Mouse (Mus musculus) intestine, postnatal 0 days (tissue): ENCODE data around the gene Gm13083. TPM values are rescaled to one million over a fixed set of nuclear protein-coding genes. Genes with fewer than 3 reads are reported as not detected.
"Not testable (repeated sequence)": the region's sequence is repeated elsewhere in the genome, so short reads cannot be mapped to it uniquely, and the experiment has no call there.

Experiments
- ATAC-seq: fragments of 200-750 bp; cut with Nextera tagmentation; 2 replicates; pipeline ENCODE4 v1.8.0; 2017; ENCODE audit warnings: mild to moderate bottlenecking, moderate TSS enrichment, moderate library complexity
- H3K27ac ChIP-seq: fragments of 300-500 bp; sonication (generic); 2 replicates; pipeline ENCODE4 v1.5.1; 2014; ENCODE audit warnings: mild to moderate bottlenecking, low read depth, low read length, moderate library complexity
- H3K27me3 ChIP-seq: fragments of 300-500 bp; sonication (generic); replicated peaks from 2 replicates; pipeline ENCODE4 v1.6.1; 2014; ENCODE audit warnings: low read length, mixed read lengths; ENCODE audit not compliant: control insufficient read depth, insufficient read depth
- H3K36me3 ChIP-seq: fragments of 300-500 bp; sonication (generic); 2 replicates; pipeline ENCODE4 v1.6.1; 2014; ENCODE audit warnings: mild to moderate bottlenecking, moderate library complexity; ENCODE audit not compliant: control insufficient read depth, insufficient read depth
- H3K4me1 ChIP-seq: fragments of 300-500 bp; sonication (generic); replicated peaks from 2 replicates; pipeline ENCODE4 v1.6.1; 2014; ENCODE audit warnings: antibody characterized with exemption, low read length, mixed read lengths; ENCODE audit not compliant: control insufficient read depth, insufficient read depth
- H3K4me2 ChIP-seq: fragments of 300-500 bp; sonication (generic); replicated peaks from 2 replicates; pipeline ENCODE4 v1.6.1; 2014; ENCODE audit warnings: low read depth, mild to moderate bottlenecking, moderate library complexity
- H3K4me3 ChIP-seq: fragments of 300-500 bp; sonication (generic); 2 replicates; pipeline ENCODE4 v1.5.1; 2014; ENCODE audit warnings: low read depth, low read length
- H3K9ac ChIP-seq: fragments of 300-500 bp; sonication (generic); 2 replicates; pipeline ENCODE4 v1.6.1; 2014; ENCODE audit warnings: mild to moderate bottlenecking, low read depth, low read length
- H3K9me3 ChIP-seq: fragments of 300-500 bp; sonication (generic); 2 replicates; pipeline ENCODE4 v1.6.1; 2016; ENCODE audit warnings: mixed run types; ENCODE audit not compliant: control insufficient read depth
- WGBS: fragments of 180-500 bp; shearing (Covaris S2); extraction: QIAGEN DNeasy Blood & Tissue Kit; methylation state at CpG from one replicate; pipeline ENCODE4 v1.1.7; 2014; 5-methylcytosine and 5-hydroxymethylcytosine counted together
- polyA plus RNA-seq: library from polyadenylated mRNA; unstranded; fragments of >200 nt; fragmentation: Nextera tagmentation; extraction: Ambion mirVana; gene quantifications from 2 replicates; pipeline ENCODE4 v1.2.1, GENCODE M21; 2015

The Gm13083 gene
- polyA plus RNA-seq: not detected in 2 replicates

DNA sequence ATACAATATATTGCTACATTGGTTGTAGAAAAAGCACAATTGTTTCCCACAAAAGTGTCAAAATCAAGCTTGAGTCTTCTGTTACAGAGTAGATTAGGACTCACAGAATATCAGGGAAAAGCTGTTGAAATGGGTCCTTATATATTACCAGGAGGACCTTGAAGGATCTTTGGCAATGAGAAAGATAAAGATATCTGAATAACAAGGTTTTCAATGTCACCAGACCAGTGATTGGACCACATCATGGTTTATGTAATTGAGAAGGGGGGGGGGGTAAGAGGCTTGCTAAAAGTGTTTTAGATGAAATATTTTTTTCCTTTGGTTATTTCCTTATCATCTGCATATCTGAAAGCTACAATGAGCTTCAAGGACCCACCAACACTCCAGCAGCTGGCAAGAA, at the start of gene Gm13083:
Gm13083 (plus strand) TSS at position 301 of the 400 bp plus-strand sequence.
- not testable (repeated sequence) for H3K9me3 ChIP-seq, H3K27me3 ChIP-seq

DNA sequence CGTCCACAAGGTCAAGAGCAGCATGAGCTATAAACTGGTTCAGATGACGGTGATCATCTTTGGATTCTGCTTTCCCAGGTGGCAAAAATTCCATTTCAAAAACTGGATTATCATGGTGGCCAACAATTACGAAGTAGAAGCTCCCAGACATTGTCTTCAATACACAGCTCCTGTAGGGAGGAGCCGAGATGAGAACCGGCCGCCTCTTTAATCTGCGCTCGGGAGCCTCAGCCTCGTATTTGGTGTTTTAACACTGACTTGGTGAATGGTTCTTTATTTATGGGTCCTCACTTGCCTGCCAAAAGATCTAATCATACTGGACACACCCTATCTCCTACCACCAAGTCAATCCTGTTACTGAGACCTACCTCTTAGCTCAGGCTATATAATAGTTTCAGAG, 2.9 kb upstream of the Gm13083 start:
- ATAC-seq, H3K27me3 ChIP-seq, H3K9me3 ChIP-seq, H3K4me1 ChIP-seq, H3K4me2 ChIP-seq, H3K4me3 ChIP-seq, H3K36me3 ChIP-seq, H3K27ac ChIP-seq, H3K9ac ChIP-seq: not testable (repeated sequence)
- 82% methylated on average over 9 of the region's 9 CpGs for WGBS

More for the DNA sequence above, at the start of gene Gm13083:
- not testable (repeated sequence) for H3K4me1 ChIP-seq, ATAC-seq, H3K9ac ChIP-seq, H3K4me2 ChIP-seq, H3K27ac ChIP-seq, H3K36me3 ChIP-seq, H3K4me3 ChIP-seq

DNA sequence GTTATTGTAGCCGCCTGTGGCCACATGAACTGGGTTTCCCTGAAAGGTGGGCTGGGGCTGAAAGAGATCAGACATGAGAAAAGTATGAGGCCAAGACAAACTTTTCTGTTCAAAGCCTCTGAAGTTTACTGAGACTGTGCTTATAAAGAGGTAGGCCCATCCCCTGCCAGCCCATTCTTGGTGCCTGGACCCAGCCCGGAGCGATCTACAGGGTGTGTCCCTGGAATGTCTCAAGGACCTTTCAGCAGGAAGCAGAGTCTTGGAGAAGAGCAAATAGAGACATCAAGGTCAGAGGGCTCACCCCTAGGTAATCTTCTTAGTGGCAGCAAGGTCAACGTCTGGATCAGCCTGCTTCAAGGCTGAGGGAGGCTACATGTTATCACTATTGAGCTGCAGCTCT, 3.3 kb downstream of the Gm13083 start:
- H3K27ac ChIP-seq, H3K9ac ChIP-seq, H3K27me3 ChIP-seq, H3K4me1 ChIP-seq, ATAC-seq, H3K4me2 ChIP-seq, H3K36me3 ChIP-seq, H3K4me3 ChIP-seq, H3K9me3 ChIP-seq: not testable (repeated sequence)
- WGBS: 77% methylated on average over 4 of the region's 4 CpGs

- not testable (repeated sequence) for H3K9ac ChIP-seq, H3K27me3 ChIP-seq, ATAC-seq, H3K4me1 ChIP-seq, H3K27ac ChIP-seq, H3K4me2 ChIP-seq, H3K36me3 ChIP-seq, H3K4me3 ChIP-seq, H3K9me3 ChIP-seq
Measured at GRCm38 (mm10) chr4:143657146-143657545, 42.3 kb downstream of the Gm13083 start, which contains the start of gene Gm13088. Gene Gm13088, minus strand, starts transcription at chr4:143657246.

Other genes with a start within 250 kb of the Gm13083 start
- gene Pramel1, start 220.6 kb upstream of the Gm13083 start, polyA plus RNA-seq: not detected in 2 replicates
- gene Pramef8, start 202.6 kb upstream of the Gm13083 start, polyA plus RNA-seq: 5.0 and 6.0 TPM in 2 replicates
- gene Oog4, start 164.7 kb upstream of the Gm13083 start, polyA plus RNA-seq: not detected in 2 replicates
- gene Gm13043, start 103.7 kb upstream of the Gm13083 start, polyA plus RNA-seq: not detected in 2 replicates
- not detected in 2 replicates for gene Gm13040, start 79.0 kb upstream of the Gm13083 start, polyA plus RNA-seq
- gene BC080695, start 63.3 kb upstream of the Gm13083 start, polyA plus RNA-seq: not detected in 2 replicates
- gene Gm13057, start 63.3 kb upstream of the Gm13083 start, polyA plus RNA-seq: not detected in 2 replicates
- not detected in 2 replicates for gene Gm13088, start 42.2 kb downstream of the Gm13083 start, polyA plus RNA-seq
- not detected in 2 replicates for gene Gm13089, start 87.7 kb downstream of the Gm13083 start, polyA plus RNA-seq
- gene Gm13078, start 104.5 kb downstream of the Gm13083 start, polyA plus RNA-seq: not detected in 2 replicates
- not detected in 2 replicates for gene Gm13023, start 174.3 kb downstream of the Gm13083 start, polyA plus RNA-seq
- gene Gm13084, start 201.1 kb downstream of the Gm13083 start, polyA plus RNA-seq: not detected in 2 replicates
- gene Gm13103, start 231.5 kb downstream of the Gm13083 start, polyA plus RNA-seq: not detected in 2 replicates